Mouse (Mus musculus) limb, embryonic 12.5 days (tissue): ENCODE measurements around the gene Draxin. TPM values are rescaled to one million over a fixed set of nuclear protein-coding genes. Genes with fewer than 3 reads are reported as not detected.

ENCODE experiments used
- ATAC-seq: fragments of 200-750 bp; cut with Nextera tagmentation; 2 replicates; pipeline ENCODE4 v1.8.0; 2017; ENCODE audit warnings: low read depth, moderate TSS enrichment; ENCODE audit not compliant: insufficient number of reproducible peaks, insufficient read depth, low FRiP score, low TSS enrichment
- H3K27ac ChIP-seq: fragments of 300-500 bp; sonication (generic); 2 replicates; pipeline ENCODE4 v1.5.1; 2016; ENCODE audit warnings: mild to moderate bottlenecking, moderate library complexity
- H3K27me3 ChIP-seq: fragments of 300-500 bp; sonication (generic); 2 replicates; pipeline ENCODE4 v1.6.1; 2016; ENCODE audit warnings: mild to moderate bottlenecking, moderate library complexity
- H3K36me3 ChIP-seq: fragments of 300-500 bp; sonication (generic); 2 replicates; pipeline ENCODE4 v1.6.1; 2016; ENCODE audit warnings: mild to moderate bottlenecking, moderate library complexity
- H3K4me1 ChIP-seq: fragments of 300-500 bp; sonication (generic); replicated peaks from 2 replicates; pipeline ENCODE4 v1.6.1; 2016
- H3K4me2 ChIP-seq: fragments of 300-500 bp; sonication (generic); 2 replicates; pipeline ENCODE4 v1.6.1; 2016; ENCODE audit warnings: mild to moderate bottlenecking, moderate library complexity
- H3K4me3 ChIP-seq: fragments of 300-500 bp; sonication (generic); replicated peaks from 2 replicates; pipeline ENCODE4 v1.5.1; 2016; ENCODE audit warnings: mild to moderate bottlenecking
- H3K9ac ChIP-seq: fragments of 300-500 bp; sonication (generic); replicated peaks from 2 replicates; pipeline ENCODE4 v1.6.1; 2016; ENCODE audit warnings: mild to moderate bottlenecking, moderate library complexity
- H3K9me3 ChIP-seq: fragments of 300-500 bp; sonication (generic); 2 replicates; pipeline ENCODE4 v1.6.1; 2016; ENCODE audit warnings: mild to moderate bottlenecking, moderate library complexity
- WGBS: fragments of 180-500 bp; shearing (Covaris S2); methylation state at CpG from one replicate; pipeline ENCODE4 v1.1.7; 2016; 5-methylcytosine and 5-hydroxymethylcytosine counted together
- polyA plus RNA-seq: library from polyadenylated mRNA; unstranded; fragments of >200 nt; fragmentation: Nextera tagmentation; extraction: Ambion mirVana; gene quantifications from 2 replicates; pipeline ENCODE4 v1.2.1, GENCODE M21; 2016

The Draxin gene
- polyA plus RNA-seq, 1 experiment from 2014 or later, result 1.8 TPM

- Histone ChIP-seq H3K36me3 (no peaks in the 10 kb centered on the region), H3K27me3 (0 out of 2 replicates have a peak, but pooled peaks cover 4% of the 10 kb centered on the region), H3K4me1 (peaks cover 11% of the 10 kb centered on the region), H3K4me2 (peak overlapping the region; percentile 34), H3K4me3 (peak overlapping the region; percentile 1; the same call in 1 of the 2 replicates), H3K27ac (0 out of 2 replicates have a peak overlapping the region, but pooled peaks have one; percentile 18), H3K9ac (no peak overlapping the region; the same call in 1 of the 2 replicates), H3K9me3 (peaks cover 8% of the 10 kb centered on the region; the same call in 1 of the 2 replicates)
- peak; percentile 29 for ATAC-seq
- 4% methylated on average over 15 of the region's 15 CpGs for WGBS
These were observed 15.0 kb downstream of the Draxin start for GRCm38 (mm10) chr4:148115467-148115866.

- peaks cover 11% of the 10 kb centered on the region for H3K4me1 ChIP-seq
- 0 out of 2 replicates have a peak overlapping the region, but pooled peaks have one; percentile 18 for H3K27ac ChIP-seq
- peak overlapping the region; percentile 34 for H3K4me2 ChIP-seq
- no peaks in the 10 kb centered on the region for H3K36me3 ChIP-seq
- WGBS, result 4% methylated on average over 15 of the region's 15 CpGs
- ATAC-seq, result peak; percentile 64
- H3K4me3 ChIP-seq, result peak overlapping the region; percentile 1; the same call in 1 of the 2 replicates
- H3K9me3 ChIP-seq, result peaks cover 8% of the 10 kb centered on the region; the same call in 1 of the 2 replicates
- 0 out of 2 replicates have a peak, but pooled peaks cover 4% of the 10 kb centered on the region for H3K27me3 ChIP-seq
- no peak overlapping the region; the same call in 1 of the 2 replicates for H3K9ac ChIP-seq
These were observed 15.6 kb downstream of the Draxin start for GRCm38 (mm10) chr4:148114758-148115391.

- H3K4me2 ChIP-seq, result no peak overlapping the region
- WGBS, result 83% methylated on average over 12 of the region's 12 CpGs
- H3K4me1 ChIP-seq, result peaks cover 19% of the 10 kb centered on the region
- H3K36me3 ChIP-seq, result no peaks in the 10 kb centered on the region
- no peak overlapping the region for H3K4me3 ChIP-seq
- H3K27me3 ChIP-seq, result peaks cover 24% of the 10 kb centered on the region
- H3K9me3 ChIP-seq, result peaks cover 8% of the 10 kb centered on the region; the same call in 1 of the 2 replicates
- H3K27ac ChIP-seq, result no peak overlapping the region
- no peak for ATAC-seq
- no peak overlapping the region for H3K9ac ChIP-seq
These were observed 18.0 kb downstream of the Draxin start for GRCm38 (mm10) chr4:148112519-148112918.

- WGBS, result 84% methylated on average over 5 of the region's 5 CpGs
- no peak overlapping the region for H3K4me3 ChIP-seq
- H3K27me3 ChIP-seq, result peaks cover 25% of the 10 kb centered on the region
- H3K4me1 ChIP-seq, result peaks cover 9% of the 10 kb centered on the region; the same call in 1 of the 2 replicates
- H3K4me2 ChIP-seq, result no peak overlapping the region
- no peak for ATAC-seq
- no peaks in the 10 kb centered on the region for H3K36me3 ChIP-seq
- H3K27ac ChIP-seq, result no peak overlapping the region
- no peak overlapping the region for H3K9ac ChIP-seq
- no peaks in the 10 kb centered on the region for H3K9me3 ChIP-seq
These were observed 21.3 kb downstream of the Draxin start for GRCm38 (mm10) chr4:148109215-148109614.

- ATAC-seq, result no peak
These were observed 21.9 kb downstream of the Draxin start for GRCm38 (mm10) chr4:148108565-148109100.

GRCm38 (mm10) chr4:148107621-148108291 lies 22.7 kb downstream of the Draxin start:
- no peaks in the 10 kb centered on the region for H3K9me3 ChIP-seq
- H3K9ac ChIP-seq, result no peak overlapping the region
- no peak overlapping the region for H3K27ac ChIP-seq
- 32% methylated on average over 22 of the region's 22 CpGs for WGBS
- ATAC-seq, result no peak
- H3K27me3 ChIP-seq, result peaks cover 25% of the 10 kb centered on the region
- peaks cover 9% of the 10 kb centered on the region; the same call in 1 of the 2 replicates for H3K4me1 ChIP-seq
- no peak overlapping the region for H3K4me3 ChIP-seq
- peak overlapping the region; percentile 21 for H3K4me2 ChIP-seq
- H3K36me3 ChIP-seq, result no peaks in the 10 kb centered on the region

More at GRCm38 (mm10) chr4:148108565-148109100, 21.9 kb downstream of the Draxin start:
- peaks cover 25% of the 10 kb centered on the region for H3K27me3 ChIP-seq
- peaks cover 9% of the 10 kb centered on the region; the same call in 1 of the 2 replicates for H3K4me1 ChIP-seq
- H3K27ac ChIP-seq, result no peak overlapping the region
- H3K36me3 ChIP-seq, result no peaks in the 10 kb centered on the region
- no peak overlapping the region for H3K4me2 ChIP-seq
- H3K9ac ChIP-seq, result no peak overlapping the region
- 50% methylated on average over 7 of the region's 7 CpGs for WGBS
- no peak overlapping the region for H3K4me3 ChIP-seq
- no peaks in the 10 kb centered on the region for H3K9me3 ChIP-seq

GRCm38 (mm10) chr4:148104146-148104545 lies 26.4 kb downstream of the Draxin start:
- WGBS, result 70% methylated on average over 3 of the region's 3 CpGs
- H3K27ac ChIP-seq, result no peak overlapping the region
- H3K27me3 ChIP-seq, result peaks cover 24% of the 10 kb centered on the region
- H3K9ac ChIP-seq, result no peak overlapping the region
- H3K4me2 ChIP-seq, result no peak overlapping the region
- no peak for ATAC-seq
- no peaks in the 10 kb centered on the region for H3K9me3 ChIP-seq
- no peak overlapping the region for H3K4me3 ChIP-seq
- H3K36me3 ChIP-seq, result no peaks in the 10 kb centered on the region
- H3K4me1 ChIP-seq, result peaks cover 12% of the 10 kb centered on the region; the same call in 1 of the 2 replicates

- WGBS, result 22% methylated on average over 29 of the region's 29 CpGs
- H3K27ac ChIP-seq, result no peak overlapping the region
- H3K4me2 ChIP-seq, result peak overlapping the region; percentile 48
- 0 out of 2 replicates have a peak, but pooled peaks cover 3% of the 10 kb centered on the region for H3K4me1 ChIP-seq
- ATAC-seq, result peak; percentile 78; the same call in 1 of the 2 replicates
- no peaks in the 10 kb centered on the region for H3K36me3 ChIP-seq
- H3K9me3 ChIP-seq, result no peaks in the 10 kb centered on the region
- peak overlapping the region; percentile 19 for H3K4me3 ChIP-seq
- H3K9ac ChIP-seq, result no peak overlapping the region
- H3K27me3 ChIP-seq, result peaks cover 3% of the 10 kb centered on the region; the same call in 1 of the 2 replicates
These were observed 28.5 kb downstream of the Draxin start for GRCm38 (mm10) chr4:148101801-148102527.

- WGBS, result 84% methylated on average over 3 of the region's 3 CpGs
- Histone ChIP-seq H3K9me3 (no peaks in the 10 kb centered on the region), H3K4me2 (no peak overlapping the region), H3K9ac (no peak overlapping the region), H3K27ac (no peak overlapping the region), H3K27me3 (peaks cover 3% of the 10 kb centered on the region; the same call in 1 of the 2 replicates), H3K4me3 (no peak overlapping the region), H3K4me1 (0 out of 2 replicates have a peak, but pooled peaks cover 3% of the 10 kb centered on the region), H3K36me3 (no peaks in the 10 kb centered on the region)
- ATAC-seq, result no peak
These were observed 31.8 kb downstream of the Draxin start for GRCm38 (mm10) chr4:148098666-148099065.

GRCm38 (mm10) chr4:148097936-148098335 lies 32.6 kb downstream of the Draxin start:
- 92% methylated on average over 2 of the region's 2 CpGs for WGBS
- 0 out of 2 replicates have a peak, but pooled peaks cover 3% of the 10 kb centered on the region for H3K4me1 ChIP-seq
- no peak overlapping the region for H3K27ac ChIP-seq
- no peak overlapping the region for H3K9ac ChIP-seq
- ATAC-seq, result no peak
- H3K4me2 ChIP-seq, result no peak overlapping the region
- H3K4me3 ChIP-seq, result no peak overlapping the region
- H3K27me3 ChIP-seq, result peaks cover 3% of the 10 kb centered on the region; the same call in 1 of the 2 replicates
- H3K36me3 ChIP-seq, result no peaks in the 10 kb centered on the region
- no peaks in the 10 kb centered on the region for H3K9me3 ChIP-seq
